Mouse (Mus musculus): ENCODE measurements around the gene Gpr179. TPM values are rescaled to one million over a fixed set of nuclear protein-coding genes. Genes with fewer than 3 reads are reported as not detected.
A peak's percentile ranks its signal among the peaks of the same experiment; 100 is the strongest.
"Not testable (repeated sequence)": the region's sequence is repeated elsewhere in the genome, so short reads cannot be mapped to it uniquely, and the experiment has no call there.

Gene Gpr179
- polyA plus RNA-seq (2017; shearing (Covaris generic)), result under 1 TPM; 0.11 to 0.45 TPM

DNA sequence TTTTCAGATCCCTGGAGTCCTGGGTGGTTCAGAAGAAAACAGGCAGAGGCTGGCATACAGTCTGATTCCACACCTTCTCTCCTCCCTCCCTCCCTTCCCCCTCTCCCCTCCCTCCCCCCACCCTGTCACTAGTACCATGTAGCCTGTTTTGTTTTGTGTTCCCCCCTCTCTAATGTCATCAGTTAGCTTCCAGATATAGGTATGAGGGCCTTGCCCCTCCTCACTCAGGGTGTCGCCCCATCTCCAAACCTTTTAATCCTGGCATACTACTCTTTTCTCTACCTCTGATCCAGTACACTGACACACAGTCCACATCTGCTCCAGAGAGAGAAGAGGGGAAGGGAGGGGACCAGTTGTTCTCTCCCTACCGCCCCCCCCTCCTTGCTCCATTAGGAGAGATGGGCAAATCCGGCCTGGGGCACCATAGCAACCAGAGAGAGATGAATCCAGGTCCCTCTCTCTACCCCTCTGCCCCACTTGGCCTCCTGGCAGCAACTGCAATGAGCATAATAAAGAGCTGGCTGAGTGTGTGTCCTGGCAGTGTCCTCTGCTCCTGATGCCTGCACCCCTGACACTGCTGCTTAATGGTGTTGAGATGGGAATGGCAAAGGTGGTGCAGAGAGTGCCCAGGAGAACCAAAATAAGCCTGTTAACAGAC, at the start of gene Gpr179:
Gene Gpr179, minus strand, starts transcription at position 51 of the 658 bp plus-strand sequence.
- ATAC-seq, result no peak

DNA sequence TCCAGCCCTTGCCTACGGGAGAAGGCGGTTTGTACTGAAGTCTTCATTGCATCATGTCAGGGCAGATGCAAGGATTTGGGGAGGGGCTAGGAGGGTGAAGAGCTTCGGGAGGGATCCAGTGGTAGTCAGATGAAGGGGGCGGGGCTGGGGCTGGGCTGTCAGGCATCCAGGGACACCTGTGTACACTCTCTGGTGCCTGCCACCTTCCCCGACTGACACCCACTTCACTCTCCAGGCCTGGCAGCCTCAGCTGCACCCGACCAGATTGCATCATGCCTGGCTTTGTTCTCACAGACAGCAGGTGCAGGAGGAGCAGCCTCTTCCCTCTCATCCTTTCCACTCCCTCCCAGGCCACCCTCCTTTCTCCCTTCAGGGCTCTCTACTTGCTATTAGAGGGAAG, 49.2 kb upstream of the Gpr179 start:
- no peak for ATAC-seq

DNA sequence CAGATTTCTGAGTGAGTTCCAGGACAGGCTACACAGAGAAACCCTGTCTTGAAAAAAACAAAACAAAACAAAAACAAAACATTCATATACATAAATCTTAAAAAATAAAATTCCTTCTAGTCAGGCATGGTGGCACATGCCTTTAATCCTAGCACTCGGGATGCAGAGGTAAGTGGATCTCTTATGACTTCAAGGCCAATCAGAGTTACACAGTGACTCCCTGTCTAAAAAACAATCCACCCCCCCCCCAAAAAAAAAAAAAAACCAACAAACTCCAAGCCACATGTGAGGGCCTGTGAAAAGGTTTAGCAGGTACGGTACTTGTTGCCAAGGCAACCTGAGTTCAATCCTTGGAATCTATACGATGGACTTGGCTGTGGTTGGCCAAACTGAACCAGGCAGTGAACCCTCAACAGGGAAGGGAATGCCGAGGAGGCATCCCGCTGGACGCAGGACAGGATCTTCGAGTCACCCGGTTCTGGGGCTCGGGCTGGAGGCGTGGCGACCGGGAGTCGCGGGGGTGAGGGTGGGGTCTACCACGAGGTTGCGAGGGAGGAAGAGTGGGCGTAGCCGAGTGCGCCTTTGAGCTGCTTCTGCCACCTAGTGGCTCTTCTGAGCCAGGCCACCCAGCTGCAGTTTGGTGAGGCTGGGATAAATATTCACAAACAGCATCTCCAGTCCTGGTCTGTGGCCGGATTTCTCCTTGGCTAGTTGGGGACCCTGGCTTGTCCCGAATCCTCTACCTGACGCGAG, 48.3 kb upstream of the Gpr179 start:
- peak; percentile 86 for ATAC-seq

DNA sequence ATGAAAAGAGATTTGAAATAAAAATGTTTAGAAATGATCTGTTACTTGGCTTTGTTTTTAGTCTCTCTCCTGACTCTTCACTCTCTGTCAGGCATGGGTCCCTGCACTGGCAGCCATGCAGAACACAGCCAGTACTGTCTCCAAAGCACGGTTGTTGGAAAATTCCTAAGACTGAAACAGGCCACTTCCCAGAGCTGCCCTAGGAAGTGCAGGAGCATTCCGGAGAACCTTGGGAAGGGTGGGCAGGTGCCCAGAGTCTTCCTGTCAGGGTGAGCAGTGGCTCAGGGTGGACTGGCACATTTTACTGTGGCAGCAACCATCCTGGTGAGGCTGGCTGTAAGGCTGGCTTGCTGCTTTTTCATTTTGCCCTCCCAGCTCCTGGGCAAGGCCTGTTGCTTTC, 46.6 kb upstream of the Gpr179 start:
- ATAC-seq, result no peak

DNA sequence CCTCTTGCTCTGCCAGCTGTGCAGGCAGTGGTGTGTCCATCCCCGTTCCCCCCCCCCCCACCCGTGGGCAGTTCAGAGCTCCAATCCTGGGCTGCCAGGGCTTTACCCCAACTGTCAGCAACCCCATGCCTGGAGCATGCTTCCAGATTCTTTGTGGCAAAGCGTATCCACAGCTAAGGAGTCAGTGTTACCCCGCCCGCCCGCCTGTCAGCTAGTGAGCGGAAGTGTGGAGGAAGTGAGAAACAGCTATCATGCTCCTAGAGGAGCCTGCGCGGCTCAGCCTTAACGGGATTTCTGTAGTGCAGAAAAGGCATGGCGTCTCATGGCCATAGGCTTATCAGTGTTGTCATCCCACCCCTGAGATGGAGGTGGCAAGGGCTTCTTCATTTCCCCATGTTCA, 42.3 kb upstream of the Gpr179 start:
- no peak for ATAC-seq

- no peak for ATAC-seq
Observed at GRCm38 (mm10) chr11:97393658-97394057, 41.8 kb upstream of the Gpr179 start.

- ATAC-seq, result no peak
Observed at GRCm38 (mm10) chr11:97389127-97389526, 37.2 kb upstream of the Gpr179 start.

- no peak for ATAC-seq
Observed at GRCm38 (mm10) chr11:97387811-97388210, 35.9 kb upstream of the Gpr179 start.

GRCm38 (mm10) chr11:97383764-97384163, 31.9 kb upstream of the Gpr179 start:
- no peak for ATAC-seq

GRCm38 (mm10) chr11:97383017-97383416, 31.1 kb upstream of the Gpr179 start:
- no peak for ATAC-seq

DNA sequence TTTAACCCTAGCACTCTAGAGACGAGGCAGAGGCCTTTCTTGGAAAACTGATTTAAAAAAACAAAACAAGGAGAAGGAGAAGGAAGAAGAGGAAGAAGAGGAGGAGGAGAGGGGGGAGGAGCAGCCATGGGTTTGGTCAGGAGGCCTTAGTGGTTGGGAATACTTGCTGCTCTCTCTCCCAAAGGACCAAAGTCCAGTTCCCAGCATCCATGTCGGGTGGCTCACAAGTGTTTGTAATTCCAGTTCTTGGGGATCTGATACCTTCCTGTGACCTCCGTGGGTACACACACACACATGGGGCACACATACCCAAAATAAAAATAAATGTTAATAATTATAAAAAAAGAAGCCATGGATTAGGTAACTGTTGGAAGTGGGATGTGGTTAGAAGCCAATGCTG, 28.2 kb upstream of the Gpr179 start:
- ATAC-seq, result no peak

DNA sequence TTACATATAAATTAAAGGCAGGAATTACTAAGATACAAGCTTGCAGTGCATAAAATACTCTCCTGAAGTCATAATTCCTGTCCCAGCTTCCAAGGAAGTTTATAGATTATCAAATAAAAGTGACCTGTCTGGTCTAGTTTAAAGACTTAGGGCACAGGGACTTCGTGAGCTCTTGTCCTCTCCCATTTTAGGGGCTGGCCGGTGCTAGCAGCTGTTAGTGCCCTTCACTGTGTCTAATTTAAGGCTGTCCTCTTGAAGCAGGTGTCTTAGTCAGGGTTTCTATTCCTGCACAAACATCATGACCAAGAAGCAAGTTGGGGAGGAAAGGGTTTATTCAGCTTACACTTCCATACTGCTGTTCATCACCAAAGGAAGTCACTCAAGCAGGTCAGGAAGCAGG, 21.5 kb upstream of the Gpr179 start:
- ATAC-seq, result no peak

DNA sequence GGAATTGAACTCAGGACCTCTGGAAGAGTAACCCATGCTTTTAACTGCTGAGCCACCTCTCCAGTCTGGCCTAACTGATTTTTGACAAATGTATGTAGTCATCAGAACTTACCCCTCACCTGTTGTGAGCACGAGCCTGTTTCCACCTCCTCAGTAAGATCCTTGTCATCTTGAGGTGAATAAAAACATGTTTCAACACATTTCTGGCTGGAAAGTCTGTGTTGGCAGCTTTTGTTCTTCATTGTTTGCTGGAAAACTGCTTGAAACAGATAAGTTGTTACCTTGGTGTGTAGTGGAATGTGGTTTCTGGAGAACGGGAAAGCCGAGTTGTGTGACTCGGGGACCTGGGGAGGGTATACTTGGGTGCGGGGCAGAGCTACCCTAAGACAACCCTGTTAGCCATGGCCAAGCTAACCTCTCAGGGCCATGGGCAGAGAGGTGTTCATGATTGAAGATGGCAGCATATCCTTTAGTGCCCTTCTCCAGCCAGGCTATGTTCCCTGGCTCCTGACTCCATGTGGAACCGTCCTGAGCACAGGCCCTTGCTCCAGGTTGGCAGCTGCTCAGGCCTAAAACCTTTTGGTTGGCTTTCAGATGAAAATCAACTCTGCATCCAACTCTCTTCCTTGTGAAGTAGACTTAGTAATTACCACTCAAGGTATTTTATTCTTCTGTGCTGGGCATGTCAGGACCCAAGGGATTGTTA, 20.4 kb upstream of the Gpr179 start:
- no peak for ATAC-seq

GRCm38 (mm10) chr11:97370329-97371091, 18.6 kb upstream of the Gpr179 start:
- no peak for ATAC-seq

- no peak for ATAC-seq
Observed at GRCm38 (mm10) chr11:97368501-97368900, 16.6 kb upstream of the Gpr179 start.

- no peak for ATAC-seq
Observed at GRCm38 (mm10) chr11:97365556-97365955, 13.7 kb upstream of the Gpr179 start.

- no peak for ATAC-seq
Observed at GRCm38 (mm10) chr11:97363644-97363995, 11.7 kb upstream of the Gpr179 start.

GRCm38 (mm10) chr11:97362943-97363643, 11.2 kb upstream of the Gpr179 start:
- peak; percentile 13 for ATAC-seq

- ATAC-seq, result no peak
Observed at GRCm38 (mm10) chr11:97362649-97362942, 10.7 kb upstream of the Gpr179 start.

DNA sequence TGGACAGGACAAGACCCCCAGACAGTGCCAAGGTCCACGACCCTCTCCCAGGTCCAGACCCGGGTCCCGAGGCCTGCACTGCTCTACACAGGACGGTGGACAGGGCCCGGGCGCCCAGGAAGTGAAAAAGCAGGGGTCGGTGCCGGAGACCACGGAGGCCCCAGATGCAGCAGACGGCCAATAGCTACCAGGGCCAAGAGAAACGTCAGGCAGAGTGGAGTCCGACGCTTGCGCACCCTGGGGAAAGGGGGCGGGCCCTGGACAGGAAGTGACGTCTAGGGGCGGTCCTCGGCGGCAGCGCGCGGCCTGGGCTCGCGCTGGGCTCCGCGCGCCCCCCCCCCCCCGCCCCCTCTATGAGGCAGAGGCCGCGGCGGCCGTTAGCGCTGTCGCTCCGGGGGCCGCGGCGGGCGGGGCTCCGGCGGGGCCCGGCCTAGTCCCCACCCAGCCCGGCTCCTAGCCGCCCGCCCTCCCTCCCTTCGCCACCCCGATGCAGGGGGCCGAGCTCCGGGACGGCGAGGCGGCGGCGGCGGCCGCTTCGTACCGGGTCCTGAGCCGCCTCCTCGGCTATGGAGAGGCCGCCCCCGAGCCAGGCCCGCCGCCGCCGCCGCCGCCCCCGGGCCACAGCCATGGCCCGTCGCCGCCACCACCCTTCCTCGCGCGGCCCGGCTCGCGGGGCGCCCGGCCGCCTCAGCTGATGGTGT, 10.2 kb upstream of the Gpr179 start, which contains the start of gene Socs7:
Gene Socs7, plus strand, starts transcription at position 604 of the 701 bp plus-strand sequence.
- ATAC-seq, result peak; percentile 82

DNA sequence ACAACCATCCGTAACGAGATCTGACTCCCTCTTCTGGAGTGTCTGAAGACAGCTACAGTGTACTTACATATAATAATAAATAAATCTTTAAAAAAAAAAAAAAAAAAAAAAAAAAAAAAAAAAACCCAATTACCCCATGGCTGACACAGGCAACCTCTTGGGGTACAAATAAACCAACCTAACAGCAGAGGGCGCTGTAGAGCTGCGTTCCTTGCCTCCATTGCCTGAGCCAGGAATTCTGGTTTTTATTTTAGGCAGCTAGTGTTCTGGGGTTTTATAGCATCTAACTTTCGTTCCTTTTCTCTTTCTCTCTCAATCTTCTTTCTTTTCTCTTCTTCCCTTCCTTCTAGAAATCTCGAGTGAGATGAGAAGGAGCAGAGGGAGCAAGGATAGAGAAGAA, 5.8 kb upstream of the Gpr179 start:
- not testable (repeated sequence) for ATAC-seq

- no peak for ATAC-seq
Observed at GRCm38 (mm10) chr11:97355247-97355646, 3.4 kb upstream of the Gpr179 start.

Data from activated CD4-positive, CD25-positive, alpha-beta regulatory T cell, adult 4 months (primary cell).